Mouse (Mus musculus): Measurements from ENCODE around the gene Prr5l.

DNA sequence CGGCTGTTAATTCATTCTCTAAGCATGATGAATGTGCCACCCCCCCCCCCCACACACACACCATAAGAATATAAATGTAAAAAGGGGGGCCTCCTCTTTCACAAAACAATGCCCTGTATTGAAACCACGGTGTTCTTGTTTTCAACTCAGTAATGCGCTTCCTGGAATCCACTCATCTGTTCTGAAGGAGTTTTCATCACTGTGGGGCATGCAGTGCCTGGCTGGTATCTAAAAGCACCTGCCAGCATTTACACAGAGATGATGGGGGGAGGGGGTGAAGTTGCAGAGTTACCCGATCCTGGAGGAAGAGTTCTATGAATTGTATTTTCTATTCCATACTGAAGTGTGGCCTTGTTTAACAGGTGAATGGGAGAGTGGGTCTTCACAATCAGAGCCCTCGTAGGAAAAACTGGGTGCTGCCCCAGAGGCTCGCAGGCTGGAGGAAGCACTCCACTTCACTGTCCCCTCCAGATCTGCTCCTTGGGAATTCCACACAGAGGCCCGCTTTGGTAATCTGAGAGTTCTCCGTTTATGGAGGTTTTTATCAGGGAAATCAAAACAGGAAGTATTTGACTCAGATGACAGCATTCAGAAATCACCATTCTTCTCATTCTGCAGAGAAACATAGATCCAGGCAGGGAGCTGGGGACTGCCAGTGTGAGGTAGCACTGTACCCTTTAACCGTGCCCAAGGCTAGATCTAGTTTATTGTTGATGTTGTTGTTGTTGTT, 52.5 kb downstream of the Prr5l start:
- TF ChIP-seq MYOD1 (IDR thresholded peaks at IDR 0.05; ENCODE audit: control insufficient read depth in 1 of 3, insufficient read length in 2 of 3, low read depth in 2 of 3) (no peak), POLR2A (IDR thresholded peaks at IDR 0.05; ENCODE audit: insufficient read length, low read depth) (no peak), POLR2AphosphoS2 (IDR thresholded peaks at IDR 0.05; ENCODE audit: insufficient read length, low read depth) (no peak), TCF3 (IDR thresholded peaks at IDR 0.05; ENCODE audit: insufficient read length, low read depth) (no peak)
